Mouse (Mus musculus): ENCODE data around the gene Elf3.

- no peak for TF ChIP-seq CTCF (IDR thresholded peaks at IDR 0.05; ENCODE audit: borderline replicate concordance, control insufficient read depth, extremely low read depth, insufficient read depth, low read length, poor library complexity)
- no peak for TF ChIP-seq POLR2A (IDR thresholded peaks at IDR 0.05; ENCODE audit: control insufficient read depth, extremely low read depth, insufficient read depth, low read length, poor library complexity)
Measured at GRCm38 (mm10) chr1:135262329-135262728, 4.0 kb upstream of the Elf3 start.

Measured in thymus, adult 2 months (tissue).